Mouse (Mus musculus) heart, adult 2 months (tissue): Measurements from ENCODE around the gene Cdk9.

Experiments used
- CTCF ChIP-seq: fragments of 200-600 bp; IDR thresholded peaks from 2 replicates; pipeline ENCODE4 v1.8.1; 2022; ENCODE audit warnings: antibody characterized with exemption, mild to moderate bottlenecking, moderate library complexity
- POLR2A ChIP-seq: fragments of 200-500 bp; IDR thresholded peaks from 2 replicates; pipeline ENCODE4 v1.6.1; 2011; ENCODE audit warnings: mild to moderate bottlenecking, low read depth, low read length, control low read depth; ENCODE audit not compliant: insufficient read depth

- TF ChIP-seq CTCF (no peak), POLR2A (no peak)
These were observed 50.6 kb downstream of the Cdk9 start for GRCm38 (mm10) chr2:32662291-32662690.
